Mouse (Mus musculus) lung, postnatal 10 days (tissue): ENCODE measurements around the gene Klhl21.
"Not testable (repeated sequence)": the region's sequence is repeated elsewhere in the genome, so short reads cannot be mapped to it uniquely, and the experiment has no call there.

Experiments
- DNase-seq: peaks from one replicate; pipeline ENCODE4 v3.0.0; 2021

Klhl21 gene

DNA sequence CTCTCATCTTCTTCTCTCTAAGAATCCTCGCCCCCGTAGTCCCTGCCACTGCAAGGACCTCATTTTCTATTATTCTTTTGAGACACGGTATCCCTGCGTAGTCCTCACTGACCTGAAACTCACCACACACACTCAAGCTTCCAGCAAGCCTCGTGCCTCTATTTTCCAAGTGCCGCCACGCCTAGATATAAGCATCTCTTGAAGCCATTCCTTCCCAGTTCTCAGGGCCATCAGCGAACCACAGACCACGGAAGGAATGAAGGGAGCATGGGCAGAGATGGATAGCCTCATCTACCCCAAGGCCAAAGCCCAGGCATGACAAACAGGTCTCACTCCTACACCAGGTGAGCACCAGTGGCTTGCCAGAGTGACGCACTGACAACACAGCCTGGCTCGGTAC, 15.9 kb downstream of the Klhl21 start:
- no peak for DNase-seq

DNA sequence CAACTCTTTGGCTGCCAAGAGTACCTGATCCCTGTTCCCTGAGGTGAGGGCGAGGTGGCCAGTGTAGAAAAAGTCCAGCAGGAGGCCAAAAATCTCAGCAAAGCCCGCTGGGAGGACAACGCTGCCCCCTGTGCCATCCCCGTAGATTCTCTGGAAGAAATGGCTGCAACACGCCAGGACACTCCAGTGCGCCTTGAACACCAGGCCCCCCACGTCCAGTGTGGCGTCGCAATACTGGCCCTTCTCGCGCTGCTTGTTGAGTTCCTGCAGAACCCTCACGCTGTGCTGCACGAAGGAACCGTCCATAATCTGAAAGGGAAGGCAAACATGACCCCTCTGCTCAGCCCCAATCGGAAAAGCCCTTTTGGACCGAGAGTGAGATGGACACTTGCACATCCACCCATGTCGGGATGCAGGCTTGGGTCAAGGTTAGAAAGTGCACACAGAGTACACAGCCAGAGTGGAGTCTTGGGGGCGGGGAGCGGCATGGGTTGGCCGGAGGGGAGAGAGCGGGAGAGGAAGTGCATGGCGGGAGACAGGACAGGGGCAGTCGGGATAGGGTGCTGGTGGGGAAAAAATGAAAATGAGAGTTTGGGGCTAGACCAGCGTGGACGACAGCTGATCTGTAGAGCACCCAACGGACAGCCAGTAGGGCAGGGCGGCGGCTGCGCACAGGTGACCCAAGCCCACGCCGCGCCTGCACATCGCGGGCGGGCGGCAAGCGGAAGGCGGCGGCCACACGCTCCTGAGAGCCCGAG, 18.3 kb downstream of the Klhl21 start:
- peak; percentile 59 for DNase-seq

- peak; percentile 99 for DNase-seq
These were observed 18.9 kb downstream of the Klhl21 start, which contains the start of gene Zbtb48 for GRCm38 (mm10) chr4:152027524-152027923. Gene Zbtb48, minus strand, starts transcription at chr4:152027671.

GRCm38 (mm10) chr4:152028456-152028855, 19.9 kb downstream of the Klhl21 start:
- DNase-seq: no peak

GRCm38 (mm10) chr4:152029087-152029486, 20.5 kb downstream of the Klhl21 start:
- peak; percentile 45 for DNase-seq

DNA sequence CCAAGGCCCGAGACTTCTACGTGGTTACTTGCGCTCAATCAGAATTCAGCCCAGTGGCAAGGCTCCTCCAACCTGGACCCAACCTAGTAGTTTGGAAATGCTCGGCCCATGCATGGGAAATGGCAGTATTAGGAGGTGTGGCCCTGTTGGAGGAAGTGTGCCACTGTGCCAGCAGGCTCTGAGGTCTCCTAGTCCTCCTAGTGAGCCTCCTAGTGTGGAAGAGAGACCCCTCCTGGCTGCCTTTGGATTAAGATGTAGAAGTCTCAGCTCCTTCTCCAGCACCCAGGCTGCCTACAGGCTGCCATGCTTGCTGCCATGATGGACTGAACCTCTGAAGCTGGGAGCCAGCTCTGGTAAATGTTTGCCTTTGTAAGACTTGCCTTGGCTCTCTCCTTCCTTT, 21.4 kb downstream of the Klhl21 start:
- DNase-seq: peak; percentile 71

DNA sequence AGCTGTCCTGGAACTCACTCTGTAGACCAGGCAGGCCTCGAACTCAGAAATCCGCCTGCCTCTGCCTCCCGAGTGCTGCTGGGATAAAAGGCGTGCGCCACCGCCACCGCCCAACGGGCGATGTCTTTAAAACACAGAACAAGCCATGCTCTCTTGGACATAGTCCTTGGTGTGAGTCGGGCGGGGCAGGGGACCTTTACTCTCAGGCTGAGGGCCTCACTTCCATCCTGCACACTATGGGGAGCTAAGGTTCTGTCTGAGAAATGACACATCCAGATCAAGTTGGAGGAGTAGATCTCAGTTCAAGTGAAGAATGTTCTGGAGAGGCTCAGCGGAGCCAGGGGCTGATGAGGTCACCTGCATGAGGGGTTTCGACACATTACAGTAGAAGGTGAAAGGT, 24.3 kb downstream of the Klhl21 start:
- DNase-seq: no peak

DNA sequence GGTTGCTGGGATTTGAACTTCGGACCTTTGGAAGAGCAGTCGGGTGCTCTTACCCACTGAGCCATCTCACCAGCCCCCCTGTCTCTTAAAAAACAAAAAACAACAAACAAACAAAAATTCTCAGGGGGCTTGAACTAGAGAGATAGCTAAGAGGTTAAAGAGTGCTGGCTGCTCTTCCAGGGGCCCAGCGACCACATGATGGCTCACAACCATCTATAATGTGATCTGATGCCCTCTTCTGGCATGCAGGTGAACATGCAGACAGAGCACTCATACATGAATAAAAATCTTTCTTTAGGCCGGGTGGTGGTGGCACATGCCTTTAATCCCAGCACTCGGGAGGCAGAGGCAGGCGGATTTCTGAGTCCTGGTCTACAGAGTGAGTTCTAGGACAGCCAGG, 27.9 kb downstream of the Klhl21 start:
- DNase-seq: not testable (repeated sequence)

- no peak for DNase-seq
These were observed 29.8 kb downstream of the Klhl21 start, which contains the start of gene Tas1r1 for GRCm38 (mm10) chr4:152038225-152038984. Gene Tas1r1, minus strand, starts transcription at chr4:152038568.

DNA sequence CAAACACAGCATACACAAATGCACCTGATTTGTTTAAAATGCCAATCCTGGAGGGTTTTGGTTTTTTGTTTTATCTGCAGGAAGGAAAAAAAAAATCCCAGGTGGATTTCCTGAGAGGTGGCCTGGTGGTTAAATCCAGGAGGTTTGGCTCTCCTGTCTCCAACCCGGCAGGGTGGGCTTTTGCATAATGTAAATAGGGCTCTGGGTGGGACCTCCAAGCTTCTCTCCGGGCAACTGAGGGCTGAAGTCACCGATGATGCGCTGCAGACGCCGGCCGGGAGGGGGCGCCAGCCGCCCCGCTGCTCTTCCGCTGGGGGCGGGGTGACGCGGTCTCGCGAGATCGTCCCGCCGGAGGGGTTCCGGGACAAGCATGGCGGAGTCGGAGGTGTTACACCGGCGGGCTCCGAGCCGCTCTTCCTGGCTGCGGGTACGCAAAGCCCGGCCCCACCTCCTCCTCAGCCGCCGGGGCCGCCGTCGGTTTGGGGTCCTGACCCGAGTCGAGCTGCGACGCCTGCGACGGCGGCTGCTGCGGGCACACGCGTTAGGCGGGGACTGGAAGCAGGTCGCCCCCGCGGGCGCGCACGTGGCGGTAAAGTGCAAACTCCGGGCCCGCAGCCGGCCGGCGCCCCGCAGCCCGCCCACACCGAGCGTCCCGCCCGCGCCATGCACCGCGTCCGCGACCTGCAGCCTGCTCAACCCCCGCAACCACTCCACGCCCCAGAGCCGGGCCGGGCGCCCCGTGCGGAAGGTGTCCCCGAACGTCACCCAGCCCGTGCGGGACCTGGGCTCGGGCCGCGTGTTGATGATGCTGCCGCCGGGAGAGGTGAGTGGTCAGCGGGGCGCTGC, 30.6 kb downstream of the Klhl21 start, which contains the start of gene Nol9:
Nol9 (plus strand) TSS at position 337 of the 846 bp plus-strand sequence.
- peak; percentile 95 for DNase-seq

GRCm38 (mm10) chr4:152039831-152040310, 31.3 kb downstream of the Klhl21 start:
- no peak for DNase-seq

DNA sequence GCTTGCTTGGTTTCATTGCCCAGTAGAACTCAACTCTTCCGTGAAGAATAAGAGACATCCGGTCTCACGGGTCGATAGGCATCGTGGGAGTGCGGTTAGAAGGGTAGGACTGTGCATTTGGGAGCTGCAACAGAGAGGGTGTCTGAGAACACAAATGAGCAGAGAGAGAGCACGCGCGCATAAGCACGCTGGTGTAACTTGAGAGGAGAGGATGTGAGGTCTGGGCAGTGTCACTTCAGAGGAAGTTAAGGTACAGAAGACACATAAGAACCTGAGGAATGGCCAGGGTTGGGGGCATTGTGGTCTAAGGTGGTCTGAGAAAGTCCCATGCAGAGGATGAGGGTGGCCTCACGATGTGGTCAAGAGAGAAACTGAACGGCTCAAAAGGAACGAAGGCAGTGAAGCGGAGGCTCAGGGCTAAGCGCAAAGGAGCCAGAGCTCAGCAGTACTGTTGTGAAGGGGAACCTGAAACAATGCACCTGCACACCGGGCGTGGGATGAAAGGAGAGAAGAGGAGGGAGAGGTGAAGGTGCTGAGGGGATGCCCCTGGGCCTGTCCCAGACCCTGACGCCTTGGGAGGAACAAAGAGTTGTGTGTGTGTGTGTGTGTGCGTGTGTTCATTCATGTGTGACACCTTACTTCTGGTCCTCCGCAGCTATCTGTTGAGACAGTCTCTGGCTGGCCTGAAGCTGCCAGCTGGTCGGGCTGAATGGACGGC, 33.5 kb downstream of the Klhl21 start:
- DNase-seq: no peak

GRCm38 (mm10) chr4:152043171-152043570, 34.6 kb downstream of the Klhl21 start:
- DNase-seq: no peak

DNA sequence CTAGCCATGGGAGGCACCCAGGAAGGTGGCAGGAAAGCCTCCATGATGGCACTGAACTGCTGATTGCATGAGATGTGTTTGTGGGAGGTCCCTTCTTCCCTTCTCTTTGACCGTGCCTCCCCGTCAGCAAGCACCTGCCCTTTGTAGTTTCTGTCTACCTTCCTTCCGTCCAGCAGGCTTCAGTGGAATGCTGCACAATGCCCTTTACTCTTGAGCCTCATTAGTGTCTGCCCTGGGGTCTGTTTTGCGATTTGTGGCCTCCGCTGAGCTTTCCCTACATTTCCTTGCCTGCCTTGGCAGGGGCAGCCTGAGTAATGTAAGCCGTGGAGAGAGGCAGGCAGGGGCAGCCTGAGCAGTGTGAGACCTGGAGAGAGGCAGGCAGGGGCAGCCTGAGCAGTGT, 36.0 kb downstream of the Klhl21 start:
- no peak for DNase-seq

DNA sequence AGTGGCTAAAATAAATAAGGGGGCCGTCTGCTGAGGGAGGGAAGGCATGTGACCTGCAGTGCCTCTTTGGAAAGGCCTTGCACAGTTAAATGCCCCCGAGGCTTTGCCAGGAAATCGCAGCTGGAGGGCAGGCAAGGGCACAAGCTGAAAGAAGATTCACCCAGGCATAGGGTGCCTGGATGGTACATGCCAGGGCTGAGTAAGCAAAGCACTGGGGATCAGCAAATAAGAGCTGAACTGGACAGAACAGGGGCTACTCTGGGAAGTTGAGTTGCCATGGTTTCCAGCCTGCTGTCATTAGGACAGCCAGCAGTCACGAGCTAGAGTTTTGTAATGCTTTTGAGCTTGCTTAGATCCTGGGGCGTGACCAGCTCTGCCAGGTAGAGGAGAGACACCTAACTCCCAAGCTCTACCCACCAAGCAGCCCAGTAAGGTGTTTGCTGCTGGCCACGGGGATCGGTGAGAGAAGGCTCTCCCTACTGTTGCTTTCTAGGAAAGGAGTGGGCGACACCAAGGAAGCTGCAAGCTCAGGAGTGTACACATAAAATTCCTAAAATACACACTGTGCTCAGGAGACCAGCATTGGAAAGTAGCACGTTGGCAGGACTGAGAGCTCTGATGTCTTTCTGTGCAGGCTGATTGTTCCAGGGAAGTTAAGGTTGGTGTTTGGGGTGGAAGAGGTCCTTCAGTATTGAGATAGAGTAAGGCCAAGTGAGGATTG, 53.9 kb downstream of the Klhl21 start:
- DNase-seq: no peak

DNA sequence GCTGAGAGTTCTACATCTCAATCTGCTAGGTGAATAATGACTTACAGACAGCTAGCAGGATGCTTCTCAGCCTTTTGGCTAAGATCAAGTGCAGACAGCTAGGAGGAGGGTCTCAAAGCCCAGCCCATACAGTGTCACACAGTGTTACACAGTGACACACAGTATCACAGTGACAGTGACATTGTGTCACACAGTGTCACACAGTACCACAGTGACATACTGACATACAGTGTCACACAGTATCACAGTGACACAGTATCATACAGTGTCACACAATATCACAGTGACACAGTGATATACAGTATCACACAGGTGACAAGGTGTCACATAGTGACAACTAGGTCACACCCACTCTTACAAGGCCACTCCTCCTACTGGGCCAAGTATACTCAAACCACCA, 58.7 kb downstream of the Klhl21 start:
- DNase-seq: no peak
